Mouse (Mus musculus) adrenal gland, postnatal 36 days (tissue): ENCODE data around the gene Krt84. TPM values are rescaled to one million over a fixed set of nuclear protein-coding genes. Genes with fewer than 3 reads are reported as not detected.
"Not testable (repeated sequence)": the region's sequence is repeated elsewhere in the genome, so short reads cannot be mapped to it uniquely, and the experiment has no call there.

ENCODE experiments used
- DNase-seq, 2 experiments: peaks; one replicate each; pipeline ENCODE4 v3.0.0; 2021; ENCODE audit warnings: mixed read lengths in 1 of 2
- long read RNA-seq, 2 experiments: library from polyadenylated mRNA; stranded (forward); transcript quantifications; one replicate each; pipeline ENCODE4 v2.0.0; 2021; ENCODE audit warnings: borderline sequencing depth in 2 of 2
- total RNA-seq, 2 experiments: library from RNA; stranded (reverse); gene quantifications; 2 replicates each; pipeline ENCODE4 v1.2.3; 2021

The Krt84 gene
- not detected for total RNA-seq
- long read RNA-seq, experiment 1: 0 reads
- long read RNA-seq, experiment 2: 0 reads

GRCm38 (mm10) chr15:101532720-101533119 is at the start of gene Krt84:
Gene Krt84 (minus strand): TSS chr15:101532820.
- no peak for DNase-seq

- no peak for DNase-seq
These were observed 49.1 kb upstream of the Krt84 start for GRCm38 (mm10) chr15:101581701-101582100.

- no peak for DNase-seq
These were observed 42.9 kb upstream of the Krt84 start for GRCm38 (mm10) chr15:101575506-101575905.

- DNase-seq: no peak
These were observed 41.3 kb upstream of the Krt84 start, which contains the start of gene Krt75 for GRCm38 (mm10) chr15:101573796-101574345. Gene Krt75 (minus strand): TSS chr15:101573904.

GRCm38 (mm10) chr15:101567780-101568179 is 35.2 kb upstream of the Krt84 start:
- no peak for DNase-seq

- DNase-seq: no peak
These were observed 30.2 kb upstream of the Krt84 start, which contains the start of gene Krt90 for GRCm38 (mm10) chr15:101562850-101563249. Gene Krt90 (minus strand): TSS chr15:101562950.

- DNase-seq: no peak
These were observed 25.5 kb upstream of the Krt84 start for GRCm38 (mm10) chr15:101558034-101558646.

- DNase-seq: peak; percentile 41 to 50
These were observed 20.5 kb upstream of the Krt84 start for GRCm38 (mm10) chr15:101553169-101553568.

GRCm38 (mm10) chr15:101552188-101552587 is 19.6 kb upstream of the Krt84 start:
- no peak for DNase-seq

- DNase-seq: no peak
These were observed 17.9 kb upstream of the Krt84 start, which contains the start of gene Krt82 for GRCm38 (mm10) chr15:101550567-101550966. Gene Krt82 (minus strand): TSS chr15:101550667.

GRCm38 (mm10) chr15:101544478-101544877 is 11.9 kb upstream of the Krt84 start:
- no peak for DNase-seq

- DNase-seq: no peak
These were observed 9.9 kb upstream of the Krt84 start for GRCm38 (mm10) chr15:101542543-101542942.

GRCm38 (mm10) chr15:101538580-101538900 is 5.9 kb upstream of the Krt84 start:
- no peak for DNase-seq

- no peak for DNase-seq
These were observed 5.4 kb upstream of the Krt84 start for GRCm38 (mm10) chr15:101537864-101538579.

GRCm38 (mm10) chr15:101536054-101536850 is 3.6 kb upstream of the Krt84 start:
- no peak for DNase-seq

- DNase-seq: no peak
These were observed 9.9 kb downstream of the Krt84 start for GRCm38 (mm10) chr15:101522556-101523232.

GRCm38 (mm10) chr15:101519792-101520191 is 12.8 kb downstream of the Krt84 start:
- DNase-seq: peak; percentile 81 to 86

- not testable (repeated sequence) for DNase-seq
These were observed 15.5 kb downstream of the Krt84 start, which contains the start of gene Gm49425 for GRCm38 (mm10) chr15:101517161-101517560. Gene Gm49425 (minus strand): TSS chr15:101517261.

GRCm38 (mm10) chr15:101508247-101508646 is 24.4 kb downstream of the Krt84 start:
- no peak for DNase-seq

- no peak for DNase-seq
These were observed 25.5 kb downstream of the Krt84 start for GRCm38 (mm10) chr15:101506896-101507758.

GRCm38 (mm10) chr15:101497181-101497580 is 35.4 kb downstream of the Krt84 start:
- peak; percentile 80 to 83 for DNase-seq
